Mouse (Mus musculus): Measurements from ENCODE around the gene Asnsd1. TPM values are rescaled to one million over a fixed set of nuclear protein-coding genes. Genes with fewer than 3 reads are reported as not detected.

Gene Asnsd1
- polyA plus RNA-seq, 1 experiment, result 1.8 TPM

- Histone ChIP-seq H3K36me3 (ENCODE audit: control insufficient read depth) (peaks cover 47% of the 10 kb centered on the region), H3K4me3 (replicated peaks) (peak within 1 kb of the TSS; percentile 90), H3K4me1 (ENCODE audit: control insufficient read depth) (peaks cover 27% of the 10 kb centered on the region), H3K27me3 (ENCODE audit: control insufficient read depth) (no peaks in the 10 kb centered on the region), H3K9me3 (ENCODE audit: control insufficient read depth, low read length) (no peaks in the 10 kb centered on the region)
- no peak for TF ChIP-seq GATA1 (IDR thresholded peaks at IDR 0.05; ENCODE audit: low read length)
- TF ChIP-seq TAL1 (IDR thresholded peaks at IDR 0.05; ENCODE audit: low read length), result no peak
These were observed 55.8 kb downstream of the Asnsd1 start, which contains the start of the genes Pms1, Ormdl1 and Gm28778 for GRCm38 (mm10) chr1:53296581-53297383. TSS of gene Pms1 (minus strand) at chr1:53297018. TSS of gene Ormdl1 (plus strand) at chr1:53297095. TSS of gene Gm28778 (plus strand) at chr1:53297111.

Other genes starting within 250 kb of the Asnsd1 start
- not detected in 2 replicates for gene 1700019A02Rik, start 165.1 kb downstream of the Asnsd1 start, polyA plus RNA-seq (2012)
- 0.18 TPM in 1 of 2 replicates, not detected in the other for gene Pms1, start 55.7 kb downstream of the Asnsd1 start, polyA plus RNA-seq (2012)
- 0.08 and 0.10 TPM in 2 replicates for gene Ormdl1, start 55.7 kb downstream of the Asnsd1 start, polyA plus RNA-seq (2012)
- not detected in 2 replicates for gene Gm28778, start 55.6 kb downstream of the Asnsd1 start, polyA plus RNA-seq (2012)
- gene Osgepl1, start 39.1 kb downstream of the Asnsd1 start, polyA plus RNA-seq (2012), result 0.16 and 0.30 TPM in 2 replicates
- gene Asdurf, start 133 bp downstream of the Asnsd1 start, polyA plus RNA-seq (2012), result 1.4 TPM in 1 of 2 replicates, not detected in the other
- not detected in 2 replicates for gene Gm28551, start 85 bp downstream of the Asnsd1 start, polyA plus RNA-seq (2012)